Mouse (Mus musculus): Measurements from ENCODE around the gene Elavl1.

Elavl1 gene

GRCm38 (mm10) chr8:4323917-4324316 is 1.3 kb downstream of the Elavl1 start:
- intact Hi-C loops (cut with DNase I) = loop anchor here (2.0 to 10.0 kb wide), 4 partner anchors 47 to 191 kb away; partner anchors contain the start of genes Snapc2 and Timm44

- intact Hi-C loops (cut with DNase I) = loop anchor here (5.0 to 10.0 kb wide), 3 partner anchors 45 to 192 kb away; partner anchors contain the start of genes Snapc2 and Timm44
These were observed 2.7 kb downstream of the Elavl1 start for GRCm38 (mm10) chr8:4322470-4322869.

GRCm38 (mm10) chr8:4321031-4321430 is 4.2 kb downstream of the Elavl1 start:
- intact Hi-C loops (cut with DNase I) = loop anchor here (5.0 to 10.0 kb wide), 3 partner anchors 44 to 194 kb away; partner anchors contain the start of genes Snapc2 and Timm44

GRCm38 (mm10) chr8:4320404-4320803 is 4.8 kb downstream of the Elavl1 start:
- intact Hi-C loops (cut with DNase I) = loop anchor here (5.0 to 10.0 kb wide), 3 partner anchors 43 to 194 kb away; partner anchors contain the start of genes Snapc2 and Timm44

- intact Hi-C loops (cut with DNase I) = no loop called here
These were observed 5.7 kb downstream of the Elavl1 start for GRCm38 (mm10) chr8:4319573-4319872.

- intact Hi-C loops (cut with DNase I) = no loop called here
These were observed 6.2 kb downstream of the Elavl1 start for GRCm38 (mm10) chr8:4318796-4319572.

- intact Hi-C loops (cut with DNase I) = no loop called here
These were observed 7.1 kb downstream of the Elavl1 start for GRCm38 (mm10) chr8:4318124-4318523.

GRCm38 (mm10) chr8:4314852-4315251 is 10.4 kb downstream of the Elavl1 start:
- intact Hi-C loops (cut with DNase I) = no loop called here

- intact Hi-C loops (cut with DNase I) = no loop called here
These were observed 11.7 kb downstream of the Elavl1 start for GRCm38 (mm10) chr8:4313254-4314124.

GRCm38 (mm10) chr8:4312104-4312503 is 13.1 kb downstream of the Elavl1 start:
- intact Hi-C loops (cut with DNase I) = no loop called here

- intact Hi-C loops (cut with DNase I) = no loop called here
These were observed 19.4 kb downstream of the Elavl1 start for GRCm38 (mm10) chr8:4305838-4306237.

- intact Hi-C loops (cut with DNase I) = no loop called here
These were observed 21.1 kb downstream of the Elavl1 start for GRCm38 (mm10) chr8:4304124-4304547.

- intact Hi-C loops (cut with DNase I) = no loop called here
These were observed 27.4 kb downstream of the Elavl1 start for GRCm38 (mm10) chr8:4297822-4298221.

GRCm38 (mm10) chr8:4292738-4293137 is 32.5 kb downstream of the Elavl1 start:
- intact Hi-C loops (cut with DNase I) = no loop called here

- intact Hi-C loops (cut with DNase I) = loop anchor here (5.0 kb wide), 1 partner anchor 46 kb away; no protein-coding TSS in a partner anchor
These were observed 49.1 kb downstream of the Elavl1 start for GRCm38 (mm10) chr8:4276111-4276465.

- intact Hi-C loops (cut with DNase I) = loop anchor here (5.0 kb wide), 1 partner anchor 47 kb away; no protein-coding TSS in a partner anchor
These were observed 49.7 kb downstream of the Elavl1 start, which contains the start of gene Timm44 for GRCm38 (mm10) chr8:4275275-4276110. TSS of gene Timm44 (minus strand) at chr8:4275913.

- intact Hi-C loops (cut with DNase I) = loop anchor here (10.0 kb wide), 1 partner anchor 245 kb away; no protein-coding TSS in a partner anchor
These were observed 55.6 kb downstream of the Elavl1 start for GRCm38 (mm10) chr8:4269609-4270008.

GRCm38 (mm10) chr8:4267627-4268026 is 57.6 kb downstream of the Elavl1 start:
- intact Hi-C loops (cut with DNase I) = loop anchor here (10.0 kb wide), 1 partner anchor 247 kb away; no protein-coding TSS in a partner anchor

- intact Hi-C loops (cut with DNase I) = loop anchor here (10.0 kb wide), 1 partner anchor 249 kb away; no protein-coding TSS in a partner anchor
These were observed 59.9 kb downstream of the Elavl1 start for GRCm38 (mm10) chr8:4265160-4265914.

Measured in adrenal gland (tissue).